ENCODE assay signal across 25 mouse cellular contexts in genomic region chr5:121140276-121140675, GRCm38 (mm10).
"Had no signal": no experiment of that assay in that cellular context is flagged by ENCODE, and none has a peak within 500 bp of the region (broad histone marks: within the 10 kb centered on the region; RNA-seq: fewer than 3 reads in every experiment).

No protein-coding gene starts in this region.

- DNase-seq: gastrocnemius, postnatal 14 days; heart, postnatal 14 days; kidney, adult 18-20 months; kidney, adult 8-10 months; kidney, postnatal 10 days; kidney, postnatal 25 days; kidney, postnatal 4 days; liver; liver, embryonic 13.5 days had no signal

- H3K4me1 ChIP-seq: heart, embryonic 15.5 days; hindbrain, embryonic 10.5 days; intestine, embryonic 15.5 days; limb, embryonic 10.5 days; limb, embryonic 12.5 days; liver, embryonic 13.5 days; liver, embryonic 15.5 days had no signal

- H3K27ac ChIP-seq: heart, embryonic 13.5 days; heart, embryonic 15.5 days; hindbrain, embryonic 10.5 days; hindbrain, embryonic 12.5 days; hindbrain, embryonic 14.5 days; intestine, embryonic 15.5 days; left cerebral cortex, adult 2 months; limb, embryonic 10.5 days; limb, embryonic 12.5 days; liver, embryonic 13.5 days; liver, embryonic 15.5 days had no signal

- H3K4me2 ChIP-seq: heart, embryonic 13.5 days; heart, embryonic 15.5 days; hindbrain, embryonic 12.5 days; hindbrain, embryonic 14.5 days; intestine, embryonic 15.5 days; limb, embryonic 12.5 days; liver, embryonic 11.5 days; liver, embryonic 13.5 days; liver, embryonic 15.5 days had no signal

- H3K9ac ChIP-seq: heart, embryonic 13.5 days; heart, embryonic 15.5 days; hindbrain, embryonic 12.5 days; hindbrain, embryonic 14.5 days; intestine, embryonic 15.5 days; limb, embryonic 12.5 days; liver, embryonic 13.5 days; liver, embryonic 15.5 days had no signal

- ATAC-seq: forebrain, embryonic 16.5 days; hindbrain, embryonic 16.5 days; inflammation-experienced regulatory T-cells, adult 6 months; intestine, embryonic 15.5 days; intestine, postnatal 0 days had no signal

- H3K9me3 ChIP-seq: heart, embryonic 13.5 days; heart, embryonic 15.5 days; hindbrain, embryonic 10.5 days; hindbrain, embryonic 12.5 days; intestine, embryonic 15.5 days; limb, embryonic 10.5 days; limb, embryonic 12.5 days; liver, embryonic 13.5 days; liver, embryonic 15.5 days had no signal

- H3K27me3 ChIP-seq: heart, embryonic 13.5 days; heart, embryonic 15.5 days; hindbrain, embryonic 12.5 days; intestine, embryonic 15.5 days; limb, embryonic 12.5 days; liver, embryonic 13.5 days; liver, embryonic 15.5 days had no signal

- H3K4me3 ChIP-seq: heart, embryonic 13.5 days; heart, embryonic 15.5 days; hindbrain, embryonic 10.5 days; hindbrain, embryonic 12.5 days; intestine, embryonic 15.5 days; layer of hippocampus, adult 2 months; left cerebral cortex, adult 2 months; limb, embryonic 10.5 days; limb, embryonic 12.5 days; liver, embryonic 13.5 days; liver, embryonic 15.5 days had no signal
